Mouse (Mus musculus) embryo, embryonic 11 days (tissue): ENCODE results near the gene Memo1.

ENCODE experiments used
- DNase-seq: peaks from one replicate; pipeline ENCODE4 v3.0.0-alpha.2; 2015

The Memo1 gene

DNA sequence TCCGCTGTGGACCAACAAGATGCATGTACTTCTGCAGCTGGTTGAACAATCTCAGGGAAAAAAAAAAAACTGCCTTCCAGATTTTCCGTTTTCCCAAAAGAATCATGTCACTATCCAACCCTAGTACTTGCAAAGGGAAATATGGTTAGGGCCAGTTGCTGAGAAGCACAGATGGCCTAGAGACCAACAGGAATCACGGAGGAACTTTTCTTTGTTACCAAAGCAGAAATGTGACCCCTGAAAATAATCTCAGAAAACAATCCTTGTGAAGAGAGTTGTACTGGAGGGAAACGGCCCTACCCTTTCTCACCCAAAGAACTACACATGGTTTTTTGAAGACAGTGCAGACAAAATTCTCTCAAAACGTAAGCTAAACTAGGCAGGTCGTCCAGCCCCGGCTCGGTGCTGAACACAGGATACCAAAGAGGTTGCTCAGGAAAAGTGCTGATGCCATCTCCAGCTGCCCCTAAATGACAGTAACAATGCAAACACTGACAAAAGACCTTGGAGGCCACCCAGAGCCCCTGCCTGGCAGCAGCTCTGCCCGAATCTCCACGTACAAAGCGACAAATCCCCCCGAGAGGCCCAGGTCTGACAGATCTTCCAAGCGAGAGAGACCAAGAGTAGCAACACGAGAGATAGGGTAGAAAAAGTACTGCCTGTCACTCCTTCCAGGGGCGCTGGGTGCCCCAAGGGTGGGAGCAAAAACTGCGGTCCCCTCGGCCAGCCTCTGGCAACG is 1.5 kb downstream of the Memo1 start:
- DNase-seq = peak; percentile 46

GRCm38 (mm10) chr17:74291640-74292361 is 3.5 kb downstream of the Memo1 start:
- DNase-seq = no peak

DNA sequence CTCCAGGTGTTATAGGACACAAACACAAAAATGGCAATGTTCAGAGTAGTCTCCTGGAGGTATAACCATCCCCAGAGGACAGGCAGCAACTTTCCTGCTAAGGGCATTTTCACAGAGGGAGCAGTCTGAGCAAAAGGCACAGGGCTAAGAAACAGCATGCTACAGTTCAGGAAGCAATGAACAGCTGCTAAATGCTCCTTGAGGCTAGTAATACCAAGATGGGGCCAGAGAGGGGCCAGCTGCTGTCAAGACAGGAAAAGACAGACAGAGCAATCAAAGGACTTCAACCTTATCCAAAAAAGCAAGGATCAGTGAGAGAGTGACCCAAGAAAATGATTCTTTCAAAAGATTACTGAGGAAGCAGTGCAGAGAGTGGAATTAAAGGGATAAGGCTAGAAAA is 4.5 kb downstream of the Memo1 start:
- peak; percentile 31 for DNase-seq

DNA sequence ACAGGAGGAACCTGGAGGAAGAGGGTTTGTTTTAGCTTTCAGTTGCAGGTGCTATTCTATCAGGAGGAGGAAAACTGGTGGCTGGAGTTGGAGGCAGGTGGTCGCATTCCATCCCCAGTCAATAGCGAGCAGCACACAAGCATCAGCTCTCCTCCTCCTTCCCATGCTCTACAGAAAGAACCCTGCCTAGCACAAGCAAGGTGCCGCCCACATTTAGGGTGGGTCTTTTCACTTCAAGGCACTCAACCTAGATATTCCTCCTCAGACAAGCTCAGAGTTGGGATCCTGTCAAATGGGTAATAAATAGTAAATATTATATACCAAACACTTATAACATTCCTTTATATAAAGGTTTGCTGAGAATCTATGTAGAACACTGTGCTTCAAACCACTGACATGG is 5.1 kb downstream of the Memo1 start:
- no peak for DNase-seq

DNA sequence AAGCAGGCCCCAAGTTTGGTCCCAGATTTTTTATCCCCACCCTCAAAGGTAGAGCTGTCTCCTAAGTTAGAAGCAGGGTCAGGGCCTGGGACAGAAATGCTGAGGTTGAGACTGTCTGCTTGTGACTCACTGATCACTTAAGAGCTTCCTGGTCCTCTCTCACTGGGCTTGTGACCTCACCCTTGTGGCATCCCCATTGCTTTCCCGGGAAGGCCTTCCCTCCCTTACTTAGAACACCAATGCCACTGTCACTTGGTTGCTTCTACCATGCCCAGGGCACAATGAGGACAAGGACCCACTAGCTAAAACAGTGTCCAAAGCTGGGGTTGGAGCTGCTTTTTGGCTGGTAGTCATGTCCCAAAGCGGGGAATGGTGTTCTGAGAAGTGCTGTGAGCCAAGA is 6.7 kb downstream of the Memo1 start:
- no peak for DNase-seq

GRCm38 (mm10) chr17:74286140-74286730 is 9.1 kb downstream of the Memo1 start:
- DNase-seq = no peak

GRCm38 (mm10) chr17:74285730-74286129 is 9.6 kb downstream of the Memo1 start:
- no peak for DNase-seq

- DNase-seq = no peak
Observed at GRCm38 (mm10) chr17:74284397-74285115, 10.8 kb downstream of the Memo1 start.

GRCm38 (mm10) chr17:74282024-74282423 is 13.3 kb downstream of the Memo1 start:
- no peak for DNase-seq

DNA sequence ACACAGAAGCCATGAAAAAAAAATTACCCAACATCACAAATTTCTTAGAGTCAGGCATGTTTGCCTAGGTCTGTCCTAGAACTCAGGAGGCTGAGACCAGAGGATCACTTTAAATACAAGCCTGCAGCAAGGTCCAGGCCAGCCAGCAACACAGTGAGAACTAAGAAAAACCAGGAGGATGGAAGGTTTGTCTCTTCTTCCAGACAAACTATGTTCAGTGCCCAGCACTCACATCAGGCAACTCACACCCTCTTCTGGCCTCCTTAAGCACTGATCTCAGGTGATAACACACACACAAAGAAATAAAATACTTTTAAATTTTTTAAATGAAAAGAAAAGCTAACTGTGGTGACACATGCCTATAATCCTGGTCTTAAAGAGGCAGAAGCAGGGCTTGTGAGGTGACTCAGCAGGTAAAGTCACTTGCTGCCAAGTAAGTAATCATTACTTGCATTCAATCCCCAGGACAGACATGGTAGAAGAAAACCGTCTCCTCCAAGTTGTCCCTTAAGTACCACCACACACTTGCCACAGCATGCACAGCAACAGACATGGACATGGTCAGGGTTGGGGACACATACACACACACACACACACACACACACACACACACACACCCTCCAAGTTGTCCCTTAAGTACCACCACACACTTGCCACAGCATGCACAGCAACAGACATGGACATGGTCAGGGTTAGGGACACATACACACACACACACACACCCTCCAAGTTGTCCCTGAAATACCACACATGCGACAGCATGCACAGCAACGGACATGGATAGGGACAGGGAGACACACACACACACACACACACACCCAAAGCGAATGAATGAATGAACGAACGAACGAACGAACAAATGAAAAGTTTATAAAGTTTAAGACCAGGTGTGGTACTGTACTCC is 16.1 kb downstream of the Memo1 start:
- DNase-seq = no peak

DNA sequence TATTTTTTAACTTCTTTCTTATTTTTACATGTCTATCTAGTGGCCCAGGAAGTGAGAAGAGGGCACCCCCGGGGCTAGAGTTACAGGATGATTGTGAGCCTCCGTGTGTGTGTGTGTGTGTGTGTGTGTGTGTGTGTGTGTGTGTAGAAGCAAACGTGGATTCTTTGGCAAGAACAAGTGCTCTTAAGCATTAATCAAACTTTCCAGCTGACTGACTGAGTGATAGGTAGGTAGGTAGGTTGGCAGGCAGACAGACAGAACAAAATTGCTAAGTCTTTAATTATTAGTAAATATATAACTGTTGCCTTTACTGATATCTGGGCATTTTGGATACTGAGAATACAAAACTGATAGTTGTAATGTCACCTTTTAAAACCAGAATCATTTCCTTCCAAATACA is 20.9 kb downstream of the Memo1 start:
- DNase-seq = no peak

DNA sequence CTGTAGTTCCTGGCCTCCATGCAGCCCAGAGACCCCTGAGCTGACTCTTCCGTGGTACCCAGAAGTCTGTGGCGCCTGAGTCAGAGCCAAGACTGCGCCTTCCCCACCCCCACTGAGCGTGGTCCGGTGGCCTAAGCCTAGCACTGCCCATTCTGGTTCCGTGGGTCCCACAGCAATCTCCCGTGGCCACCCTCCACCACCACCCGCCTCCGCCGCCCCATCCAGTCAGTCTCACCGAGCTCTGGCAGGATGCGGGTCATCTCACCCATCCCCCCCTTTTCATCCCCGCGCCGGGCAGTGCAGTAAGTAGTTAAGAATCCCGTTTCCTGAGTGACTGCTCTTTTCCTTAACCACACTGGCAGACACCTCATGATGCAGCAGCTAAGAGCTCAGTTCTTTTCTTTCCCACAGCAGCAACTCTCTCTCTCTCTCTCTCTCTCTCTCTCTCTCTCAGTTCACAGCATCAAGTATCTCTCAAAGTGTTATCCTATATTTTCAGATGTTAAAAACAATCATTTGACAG is 22.6 kb downstream of the Memo1 start:
- no peak for DNase-seq

GRCm38 (mm10) chr17:74271541-74272268 is 23.6 kb downstream of the Memo1 start:
- no peak for DNase-seq

DNA sequence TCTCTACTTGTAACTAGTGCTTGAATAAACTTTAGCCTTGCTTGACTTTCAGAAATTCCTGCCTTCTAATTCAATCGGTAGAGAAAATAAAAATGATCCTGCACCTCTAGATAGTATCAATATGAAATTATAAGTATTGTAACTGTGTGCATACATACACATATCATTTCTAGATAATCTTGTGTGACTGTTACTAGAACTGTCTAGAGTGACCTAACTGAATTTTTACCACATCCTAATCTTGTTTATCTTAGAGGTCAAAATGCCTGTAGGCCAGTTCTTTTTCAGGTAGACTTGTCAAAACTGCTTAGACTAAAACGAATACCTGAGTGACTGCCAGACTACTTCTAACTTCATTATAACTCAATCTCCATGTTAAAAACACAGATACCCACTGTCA is 25.1 kb downstream of the Memo1 start:
- DNase-seq = no peak

DNA sequence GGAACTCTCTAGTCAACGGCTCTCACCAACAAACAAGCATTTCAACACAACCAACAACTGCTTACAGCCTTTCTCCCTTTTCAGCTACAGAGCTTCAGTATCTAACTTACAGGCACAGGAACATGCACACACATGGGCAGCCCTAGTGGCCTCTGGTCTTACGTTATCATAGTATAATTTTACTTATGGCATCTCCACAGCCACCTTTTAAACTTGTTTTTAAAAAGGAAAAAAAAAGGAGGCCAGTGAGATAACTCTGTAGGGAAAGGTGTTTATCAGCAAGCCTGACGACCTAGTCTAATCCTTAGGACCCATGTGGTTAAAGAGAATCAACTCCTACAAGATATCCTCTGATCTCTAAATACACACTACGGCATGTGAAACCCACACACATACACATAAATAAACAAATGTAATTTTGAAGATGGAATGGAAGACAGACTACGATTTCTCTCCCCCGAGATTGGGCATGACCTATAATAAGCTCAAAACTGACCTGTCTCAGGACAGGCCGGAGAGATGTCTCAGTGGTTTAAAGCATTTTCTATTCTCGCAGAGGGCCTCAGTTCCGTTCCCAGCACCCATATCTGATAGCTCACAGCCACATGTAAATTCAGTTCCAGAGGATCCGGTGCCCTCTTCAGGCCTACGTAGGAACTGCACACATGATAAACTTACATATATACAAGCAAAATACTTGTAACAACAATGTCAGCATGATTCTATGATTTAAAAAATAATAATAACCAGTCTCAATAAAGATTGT is 27.7 kb downstream of the Memo1 start:
- DNase-seq = no peak

- DNase-seq = no peak
Observed at GRCm38 (mm10) chr17:74265636-74266035, 29.7 kb downstream of the Memo1 start.

DNA sequence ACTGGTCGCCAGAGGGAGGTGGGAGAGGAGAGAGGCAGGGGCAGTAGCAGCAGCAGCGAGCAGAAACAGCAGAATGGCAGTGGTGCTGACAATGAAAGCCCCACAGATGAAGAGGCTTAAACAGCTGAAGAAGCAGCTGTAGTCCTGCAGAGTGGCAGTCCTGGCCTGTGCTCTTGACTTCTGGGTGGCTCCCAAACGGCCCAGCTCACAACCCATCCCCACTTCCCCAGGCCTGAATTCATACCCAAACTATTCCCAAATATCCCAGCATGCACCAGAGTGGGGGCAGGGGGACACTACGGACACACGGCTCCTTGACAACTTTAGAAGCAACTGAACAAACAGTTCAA is 30.2 kb downstream of the Memo1 start:
- DNase-seq = peak; percentile 23

- no peak for DNase-seq
Observed at GRCm38 (mm10) chr17:74264333-74265155, 30.8 kb downstream of the Memo1 start.

DNA sequence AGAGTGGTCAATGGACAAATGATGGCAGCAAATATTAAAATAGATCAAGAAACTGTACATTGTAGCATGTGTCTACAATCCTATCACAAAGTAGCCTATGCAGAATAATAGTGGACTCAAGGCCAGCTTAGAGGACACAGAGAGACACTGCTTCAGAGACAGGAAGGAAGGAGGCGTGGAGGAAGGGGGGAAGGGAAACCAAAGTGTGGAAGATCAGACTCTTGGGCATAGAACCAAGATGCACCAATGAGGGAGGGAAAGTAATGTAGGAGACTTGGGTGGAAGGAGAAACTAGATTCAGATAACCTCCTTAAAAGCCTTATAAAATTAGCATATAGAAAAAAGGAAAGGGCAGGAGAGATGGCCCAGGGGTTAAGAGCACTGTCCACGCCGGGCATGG is 32.9 kb downstream of the Memo1 start:
- no peak for DNase-seq

DNA sequence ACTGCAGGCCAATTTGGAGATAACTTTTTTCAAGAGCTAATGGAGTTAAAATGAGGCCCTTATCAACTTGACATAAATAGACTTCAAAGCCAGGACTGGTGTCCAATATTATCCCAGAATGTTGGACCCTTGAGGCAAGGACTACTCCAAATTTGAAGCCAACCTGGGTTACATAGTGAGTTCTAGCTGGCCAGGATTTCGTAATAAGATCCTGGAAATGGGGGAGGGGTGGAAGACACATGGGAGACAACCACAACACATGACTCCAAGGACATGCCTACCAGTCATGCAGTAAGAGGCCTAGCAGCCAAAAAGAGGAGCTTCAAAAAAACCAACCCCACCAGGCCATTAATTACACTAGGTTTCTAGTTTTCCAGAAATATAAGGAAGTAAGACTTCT is 50.0 kb downstream of the Memo1 start:
- DNase-seq = peak; percentile 30
